Mouse (Mus musculus) cerebellum, adult 2 months (tissue): ENCODE measurements around the gene Mamdc2.

ENCODE experiments used
- CTCF ChIP-seq: fragments of 200-500 bp; IDR thresholded peaks from 2 replicates; pipeline ENCODE4 v1.5.1; 2011; ENCODE audit warnings: low read depth, mild to moderate bottlenecking, control low read depth, low read length, moderate library complexity, borderline replicate concordance; ENCODE audit not compliant: insufficient read depth
- POLR2A ChIP-seq: fragments of 200-500 bp; IDR thresholded peaks from 2 replicates; pipeline ENCODE4 v1.6.1; 2011; ENCODE audit warnings: low read length, control low read depth, borderline replicate concordance; ENCODE audit not compliant: insufficient read depth

GRCm38 (mm10) chr19:23477826-23478225 is 29.6 kb upstream of the Mamdc2 start:
- TF ChIP-seq CTCF = no peak
- no peak for TF ChIP-seq POLR2A
